Mouse (Mus musculus): ENCODE data around the gene Dram1. TPM values are rescaled to one million over a fixed set of nuclear protein-coding genes. Genes with fewer than 3 reads are reported as not detected.

Gene Dram1
- total RNA-seq, 1 experiment = 3.3 TPM

DNA sequence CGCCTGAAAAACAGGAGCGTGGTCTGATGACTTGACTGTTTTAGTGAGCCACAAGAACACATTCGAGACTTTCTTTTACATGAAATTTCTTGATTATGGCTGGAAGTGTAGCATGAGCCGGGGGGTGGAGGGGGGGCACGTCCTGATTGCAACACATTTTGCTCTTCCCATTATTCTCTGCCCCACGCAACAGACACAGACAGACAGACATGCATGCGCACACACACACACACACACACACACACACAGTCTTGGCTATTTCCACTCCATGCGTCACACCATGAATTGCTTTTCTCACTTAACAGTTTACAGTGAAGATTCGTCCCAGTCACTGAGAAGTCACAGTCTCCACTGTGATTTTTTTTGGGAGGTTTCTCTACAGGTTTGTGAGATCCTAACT lies 38.2 kb downstream of the Dram1 start:
- no peak for DNase-seq (ENCODE audit: low read depth, low spot score)
- in situ Hi-C loops (cut with MboI; ENCODE audit: low sequenced_read_pairs in 2 of 2, unreplicated experiment in 2 of 2) = no loop called here

DNA sequence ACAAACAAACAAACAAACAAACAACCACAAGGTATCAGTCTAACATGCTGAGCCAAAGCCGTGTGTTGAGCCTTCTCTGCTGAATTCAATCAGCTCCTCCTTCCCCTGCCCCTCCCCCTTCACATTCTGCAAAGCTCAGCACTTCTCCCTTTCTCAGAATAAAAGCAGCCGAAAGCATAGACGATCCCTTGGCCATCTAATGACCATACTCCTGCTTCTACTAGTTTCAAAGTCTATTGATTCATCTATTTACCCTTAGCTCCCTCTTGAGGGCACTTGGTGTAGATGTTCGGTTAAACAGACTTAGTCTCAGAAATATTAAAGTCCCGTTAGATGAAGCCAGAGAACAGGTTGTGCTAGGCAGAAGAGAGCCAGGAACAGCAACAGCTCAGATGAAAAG lies 48.2 kb downstream of the Dram1 start:
- Histone ChIP-seq H3K9ac (ENCODE audit: insufficient read depth, low read depth, low read length, poor library complexity, severe bottlenecking) (no peak overlapping the region), H3K27ac (ENCODE audit: insufficient read depth, low read depth, low read length, poor library complexity, severe bottlenecking) (no peak overlapping the region), H3K4me3 (ENCODE audit: insufficient read depth in 1 of 2, low read depth in 1 of 2, low read length in 2 of 2, poor library complexity in 1 of 2, severe bottlenecking in 1 of 2) (no peak overlapping the region), H3K36me3 (ENCODE audit: control insufficient read depth, insufficient read depth, low read length, poor library complexity, severe bottlenecking) (no peaks in the 10 kb centered on the region), H3K4me1 (ENCODE audit: control insufficient read depth in 2 of 2, insufficient read depth in 2 of 2, low read length in 2 of 2, poor library complexity in 1 of 2) (no peaks in the 10 kb centered on the region), H3K9me3 (ENCODE audit: control insufficient read depth, insufficient read depth, low read depth, low read length) (no peaks in the 10 kb centered on the region)
- in situ Hi-C loops (cut with MboI; ENCODE audit: low sequenced_read_pairs in 2 of 2, unreplicated experiment in 2 of 2) = no loop called here
- TF ChIP-seq ZNF384 (IDR thresholded peaks at IDR 0.05; ENCODE audit: low read depth, low read length) = no peak
- TF ChIP-seq MAFK (IDR thresholded peaks at IDR 0.05; ENCODE audit: insufficient read depth, low read depth, low read length) = peak; percentile 88
- TF ChIP-seq CHD2 (IDR thresholded peaks at IDR 0.05; ENCODE audit: low read depth, low read length) = no peak
- TF ChIP-seq ZC3H11A (IDR thresholded peaks at IDR 0.05; ENCODE audit: borderline replicate concordance, low read depth, low read length) = no peak
- TF ChIP-seq HCFC1 (IDR thresholded peaks at IDR 0.05; ENCODE audit: borderline replicate concordance, insufficient read depth, low read length) = no peak
- DNase-seq (ENCODE audit: low read depth, low spot score) = no peak

More for the DNA sequence above, 38.2 kb downstream of the Dram1 start:
- Histone ChIP-seq H3K27ac (ENCODE audit: insufficient read depth, low read depth, low read length, poor library complexity, severe bottlenecking) (no peak overlapping the region), H3K4me3 (ENCODE audit: insufficient read depth in 1 of 2, low read depth in 1 of 2, low read length in 2 of 2, poor library complexity in 1 of 2, severe bottlenecking in 1 of 2) (no peak overlapping the region), H3K9ac (ENCODE audit: insufficient read depth, low read depth, low read length, poor library complexity, severe bottlenecking) (no peak overlapping the region), H3K9me3 (ENCODE audit: control insufficient read depth, insufficient read depth, low read depth, low read length) (no peaks in the 10 kb centered on the region), H3K4me1 (ENCODE audit: control insufficient read depth in 2 of 2, insufficient read depth in 2 of 2, low read length in 2 of 2, poor library complexity in 1 of 2) (peaks cover 0 to 4% of the 10 kb centered on the region in 2 experiments; a peak in 1 of 4 replicates), H3K36me3 (ENCODE audit: control insufficient read depth, insufficient read depth, low read length, poor library complexity, severe bottlenecking) (no peaks in the 10 kb centered on the region)
- no peak for TF ChIP-seq HCFC1 (IDR thresholded peaks at IDR 0.05; ENCODE audit: borderline replicate concordance, insufficient read depth, low read length)
- TF ChIP-seq CHD2 (IDR thresholded peaks at IDR 0.05; ENCODE audit: low read depth, low read length) = no peak
- no peak for TF ChIP-seq ZNF384 (IDR thresholded peaks at IDR 0.05; ENCODE audit: low read depth, low read length)
- no peak for TF ChIP-seq MAFK (IDR thresholded peaks at IDR 0.05; ENCODE audit: insufficient read depth, low read depth, low read length)
- TF ChIP-seq ZC3H11A (IDR thresholded peaks at IDR 0.05; ENCODE audit: borderline replicate concordance, low read depth, low read length) = no peak

- in situ Hi-C loops (cut with MboI; ENCODE audit: low sequenced_read_pairs in 2 of 2, unreplicated experiment in 2 of 2) = loop anchor here in 1 of 2 experiments (10.0 kb wide), 1 partner anchor 773 kb away; no protein-coding TSS in a partner anchor
- no peak overlapping the region for H3K27ac ChIP-seq (ENCODE audit: insufficient read depth, low read depth, low read length, poor library complexity, severe bottlenecking)
- H3K36me3 ChIP-seq (ENCODE audit: control insufficient read depth, insufficient read depth, low read length, poor library complexity, severe bottlenecking) = no peaks in the 10 kb centered on the region
- H3K9me3 ChIP-seq (ENCODE audit: control insufficient read depth, insufficient read depth, low read depth, low read length) = no peaks in the 10 kb centered on the region
- H3K4me1 ChIP-seq (ENCODE audit: control insufficient read depth in 2 of 2, insufficient read depth in 2 of 2, low read length in 2 of 2, poor library complexity in 1 of 2) = no peaks in the 10 kb centered on the region
- H3K9ac ChIP-seq (ENCODE audit: insufficient read depth, low read depth, low read length, poor library complexity, severe bottlenecking) = no peak overlapping the region
- DNase-seq (ENCODE audit: low read depth, low spot score) = no peak
- H3K4me3 ChIP-seq (ENCODE audit: insufficient read depth in 1 of 2, low read depth in 1 of 2, low read length in 2 of 2, poor library complexity in 1 of 2, severe bottlenecking in 1 of 2) = no peak overlapping the region
- TF ChIP-seq ZC3H11A (IDR thresholded peaks at IDR 0.05; ENCODE audit: borderline replicate concordance, low read depth, low read length) = no peak
- no peak for TF ChIP-seq MAFK (IDR thresholded peaks at IDR 0.05; ENCODE audit: insufficient read depth, low read depth, low read length)
- no peak for TF ChIP-seq ZNF384 (IDR thresholded peaks at IDR 0.05; ENCODE audit: low read depth, low read length)
- no peak for TF ChIP-seq HCFC1 (IDR thresholded peaks at IDR 0.05; ENCODE audit: borderline replicate concordance, insufficient read depth, low read length)
- TF ChIP-seq CHD2 (IDR thresholded peaks at IDR 0.05; ENCODE audit: low read depth, low read length) = no peak
Observed at GRCm38 (mm10) chr10:88328056-88328450, 50.8 kb downstream of the Dram1 start.

DNA sequence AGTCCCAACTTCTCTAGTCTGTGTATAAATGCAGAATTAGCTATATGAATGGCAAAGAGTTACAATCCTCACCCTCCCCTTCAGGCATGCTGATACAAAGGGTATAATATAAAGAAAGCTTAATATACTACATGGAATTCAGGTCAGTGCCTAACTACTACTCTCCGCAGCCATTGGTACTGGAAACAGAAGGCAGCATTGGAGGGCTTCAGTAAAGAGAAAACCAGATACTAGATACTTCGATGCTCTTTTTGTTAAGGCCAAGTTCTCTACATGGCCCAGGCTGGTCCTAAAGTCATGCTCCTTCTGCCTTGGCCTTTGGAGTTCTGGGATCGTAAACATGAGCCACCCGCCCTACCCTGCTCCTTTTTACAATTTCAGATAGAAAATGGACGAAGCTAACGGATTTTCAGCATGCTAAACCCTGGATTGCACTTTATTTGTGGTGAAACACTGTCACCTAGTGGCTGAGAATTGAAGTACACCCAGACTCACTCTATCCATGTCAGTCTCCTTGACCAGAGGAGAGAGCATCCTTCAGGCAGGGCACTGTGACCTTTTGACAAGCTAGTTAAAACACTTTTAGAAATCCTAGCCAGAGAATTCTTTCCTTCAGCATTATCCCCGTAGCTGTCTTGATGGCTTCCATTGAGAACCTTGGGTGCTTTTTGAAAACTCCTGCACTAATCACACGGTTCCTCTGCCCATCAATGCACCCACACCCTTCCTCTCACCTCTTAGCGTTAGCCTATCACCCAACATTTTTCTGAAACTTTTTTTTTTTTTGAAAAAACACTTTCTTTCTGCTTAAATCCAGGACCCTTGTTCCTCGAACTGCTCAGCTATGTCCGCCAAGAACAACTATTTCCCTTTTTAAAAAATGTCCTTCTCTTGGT lies 51.5 kb downstream of the Dram1 start:
- TF ChIP-seq ZC3H11A (IDR thresholded peaks at IDR 0.05; ENCODE audit: borderline replicate concordance, low read depth, low read length) (peak; percentile 83; the same call in 1 of the 2 replicates), ZNF384 (IDR thresholded peaks at IDR 0.05; ENCODE audit: low read depth, low read length) (no peak)
- Histone ChIP-seq H3K4me3 (ENCODE audit: insufficient read depth in 1 of 2, low read depth in 1 of 2, low read length in 2 of 2, poor library complexity in 1 of 2, severe bottlenecking in 1 of 2) (no peak overlapping the region), H3K27ac (ENCODE audit: insufficient read depth, low read depth, low read length, poor library complexity, severe bottlenecking) (no peak overlapping the region), H3K9ac (ENCODE audit: insufficient read depth, low read depth, low read length, poor library complexity, severe bottlenecking) (no peak overlapping the region), H3K4me1 (ENCODE audit: control insufficient read depth in 2 of 2, insufficient read depth in 2 of 2, low read length in 2 of 2, poor library complexity in 1 of 2) (no peaks in the 10 kb centered on the region), H3K9me3 (ENCODE audit: control insufficient read depth, insufficient read depth, low read depth, low read length) (no peaks in the 10 kb centered on the region), H3K36me3 (ENCODE audit: control insufficient read depth, insufficient read depth, low read length, poor library complexity, severe bottlenecking) (no peaks in the 10 kb centered on the region)
- DNase-seq (ENCODE audit: low read depth, low spot score) = peak; percentile 62
- in situ Hi-C loops (cut with MboI; ENCODE audit: low sequenced_read_pairs in 2 of 2, unreplicated experiment in 2 of 2) = loop anchor here in 1 of 2 experiments (10.0 kb wide), 1 partner anchor 773 kb away; no protein-coding TSS in a partner anchor

Data from ES-E14 (cell line).